Mouse (Mus musculus) neural tube, embryonic 10.5 days (tissue): ENCODE data around the gene Ppie.
A peak's percentile ranks its signal among the peaks of the same experiment; 100 is the strongest.
"Not testable (repeated sequence)": the region's sequence is repeated elsewhere in the genome, so short reads cannot be mapped to it uniquely, and the experiment has no call there.

ENCODE experiments used
- DNase-seq: peaks from one replicate; pipeline ENCODE4 v3.0.0-alpha.2; 2017; ENCODE audit warnings: low spot score; ENCODE audit errors: extremely low spot score

Gene Ppie

GRCm38 (mm10) chr4:123114651-123115050, 25.1 kb downstream of the Ppie start:
- DNase-seq = not testable (repeated sequence)

- no peak for DNase-seq
Observed at GRCm38 (mm10) chr4:123112216-123112764, 27.5 kb downstream of the Ppie start.

GRCm38 (mm10) chr4:123111275-123111983, 28.3 kb downstream of the Ppie start:
- DNase-seq = not testable (repeated sequence)

GRCm38 (mm10) chr4:123110751-123111150, 29.0 kb downstream of the Ppie start:
- DNase-seq = no peak

GRCm38 (mm10) chr4:123108056-123108455, 31.7 kb downstream of the Ppie start:
- no peak for DNase-seq

GRCm38 (mm10) chr4:123106864-123107263, 32.9 kb downstream of the Ppie start:
- no peak for DNase-seq

- not testable (repeated sequence) for DNase-seq
Observed at GRCm38 (mm10) chr4:123105929-123106328, 33.8 kb downstream of the Ppie start.

- no peak for DNase-seq
Observed at GRCm38 (mm10) chr4:123105451-123105790, 34.3 kb downstream of the Ppie start.

- peak; percentile 35 for DNase-seq
Observed at GRCm38 (mm10) chr4:123104651-123105450, 34.9 kb downstream of the Ppie start, which contains the start of gene Bmp8b. TSS of gene Bmp8b (plus strand) at chr4:123105165.

GRCm38 (mm10) chr4:123093869-123094268, 45.9 kb downstream of the Ppie start:
- no peak for DNase-seq

GRCm38 (mm10) chr4:123093064-123093776, 46.5 kb downstream of the Ppie start:
- no peak for DNase-seq

GRCm38 (mm10) chr4:123092621-123093020, 47.1 kb downstream of the Ppie start:
- DNase-seq = no peak

GRCm38 (mm10) chr4:123086381-123086780, 53.4 kb downstream of the Ppie start:
- DNase-seq = no peak

GRCm38 (mm10) chr4:123085290-123085689, 54.5 kb downstream of the Ppie start:
- DNase-seq = no peak

GRCm38 (mm10) chr4:123083323-123083902, 56.3 kb downstream of the Ppie start:
- no peak for DNase-seq

GRCm38 (mm10) chr4:123082283-123083163, 57.2 kb downstream of the Ppie start:
- DNase-seq = peak; percentile 56

- no peak for DNase-seq
Observed at GRCm38 (mm10) chr4:123080791-123081190, 59.0 kb downstream of the Ppie start.

- DNase-seq = no peak
Observed at GRCm38 (mm10) chr4:123078231-123078630, 61.5 kb downstream of the Ppie start.
